Mouse (Mus musculus) neural tube, embryonic 15.5 days (tissue): ENCODE results near the gene Fcho2. TPM values are rescaled to one million over a fixed set of nuclear protein-coding genes. Genes with fewer than 3 reads are reported as not detected.
A peak's percentile ranks its signal among the peaks of the same experiment; 100 is the strongest.

Source experiments
- ATAC-seq: fragments of 200-750 bp; cut with Nextera tagmentation; 2 replicates; pipeline ENCODE4 v1.8.0; 2017; ENCODE audit warnings: mild to moderate bottlenecking, moderate TSS enrichment, moderate library complexity; ENCODE audit not compliant: low FRiP score
- H3K27ac ChIP-seq: fragments of 300-500 bp; sonication (generic); replicated peaks from 2 replicates; pipeline ENCODE4 v1.5.1; 2015; ENCODE audit warnings: mild to moderate bottlenecking, inconsistent platforms
- H3K27me3 ChIP-seq: fragments of 300-500 bp; sonication (generic); replicated peaks from 2 replicates; pipeline ENCODE4 v1.6.1; 2015; ENCODE audit warnings: inconsistent platforms
- H3K36me3 ChIP-seq: fragments of 300-500 bp; sonication (generic); 2 replicates; pipeline ENCODE4 v1.6.1; 2015; ENCODE audit warnings: inconsistent platforms
- H3K4me1 ChIP-seq: fragments of 300-500 bp; sonication (generic); 2 replicates; pipeline ENCODE4 v1.6.1; 2015; ENCODE audit warnings: inconsistent platforms
- H3K4me2 ChIP-seq: fragments of 300-500 bp; sonication (generic); 2 replicates; pipeline ENCODE4 v1.6.1; 2015; ENCODE audit warnings: inconsistent platforms, mild to moderate bottlenecking, moderate library complexity
- H3K4me3 ChIP-seq: fragments of 300-500 bp; sonication (generic); replicated peaks from 2 replicates; pipeline ENCODE4 v1.5.1; 2015; ENCODE audit warnings: mild to moderate bottlenecking, inconsistent platforms
- H3K9ac ChIP-seq: fragments of 300-500 bp; sonication (generic); replicated peaks from 2 replicates; pipeline ENCODE4 v1.6.1; 2015; ENCODE audit warnings: mild to moderate bottlenecking, inconsistent platforms
- H3K9me3 ChIP-seq: fragments of 300-500 bp; sonication (generic); replicated peaks from 2 replicates; pipeline ENCODE4 v1.6.1; 2016; ENCODE audit warnings: inconsistent platforms
- WGBS: fragments of 180-500 bp; shearing (Covaris S2); methylation state at CpG from one replicate; pipeline ENCODE4 v1.1.7; 2015; ENCODE audit warnings: mixed read lengths; 5-methylcytosine and 5-hydroxymethylcytosine counted together
- polyA plus RNA-seq: library from polyadenylated mRNA; unstranded; fragments of >200 nt; fragmentation: Nextera tagmentation; extraction: Ambion mirVana; gene quantifications from 2 replicates; pipeline ENCODE4 v1.2.1, GENCODE M21; 2015

Fcho2 gene
- polyA plus RNA-seq, 1 experiment from 2014 or later, result 22.1 TPM

GRCm38 (mm10) chr13:98802957-98803356 is 12.3 kb downstream of the Fcho2 start:
- no peak for ATAC-seq
- no peaks in the 10 kb centered on the region for H3K4me1 ChIP-seq
- H3K36me3 ChIP-seq, result peaks cover 35% of the 10 kb centered on the region
- 0 out of 2 replicates have a peak, but pooled peaks cover 6% of the 10 kb centered on the region for H3K9me3 ChIP-seq
- no peak overlapping the region for H3K27ac ChIP-seq
- no peak overlapping the region for H3K4me3 ChIP-seq
- H3K27me3 ChIP-seq, result no peaks in the 10 kb centered on the region
- H3K9ac ChIP-seq, result no peak overlapping the region
- 92% methylated on average over 3 of the region's 3 CpGs for WGBS
- no peak overlapping the region for H3K4me2 ChIP-seq

- peaks cover 22% of the 10 kb centered on the region for H3K36me3 ChIP-seq
- 0 out of 2 replicates have a peak, but pooled peaks cover 2% of the 10 kb centered on the region for H3K9me3 ChIP-seq
- 90% methylated on average over 3 of the region's 3 CpGs for WGBS
- H3K27ac ChIP-seq, result no peak overlapping the region
- no peak overlapping the region for H3K9ac ChIP-seq
- H3K4me1 ChIP-seq, result no peaks in the 10 kb centered on the region
- H3K4me2 ChIP-seq, result no peak overlapping the region
- H3K4me3 ChIP-seq, result no peak overlapping the region
- ATAC-seq, result no peak
- H3K27me3 ChIP-seq, result no peaks in the 10 kb centered on the region
These were observed 19.7 kb downstream of the Fcho2 start for GRCm38 (mm10) chr13:98795511-98795910.

GRCm38 (mm10) chr13:98792864-98793263 is 22.4 kb downstream of the Fcho2 start:
- H3K4me2 ChIP-seq, result no peak overlapping the region
- ATAC-seq, result no peak
- H3K27me3 ChIP-seq, result no peaks in the 10 kb centered on the region
- H3K27ac ChIP-seq, result no peak overlapping the region
- H3K9me3 ChIP-seq, result no peaks in the 10 kb centered on the region
- H3K4me1 ChIP-seq, result no peaks in the 10 kb centered on the region
- peaks cover 6% of the 10 kb centered on the region for H3K36me3 ChIP-seq
- H3K9ac ChIP-seq, result no peak overlapping the region
- H3K4me3 ChIP-seq, result no peak overlapping the region
- 93% methylated on average over 1 of the region's 1 CpGs for WGBS

- Histone ChIP-seq H3K36me3 (peaks cover 6% of the 10 kb centered on the region), H3K9ac (no peak overlapping the region), H3K27ac (no peak overlapping the region), H3K4me1 (no peaks in the 10 kb centered on the region), H3K27me3 (no peaks in the 10 kb centered on the region), H3K9me3 (no peaks in the 10 kb centered on the region), H3K4me3 (no peak overlapping the region), H3K4me2 (no peak overlapping the region)
- ATAC-seq, result no peak
- 95% methylated on average over 1 of the region's 1 CpGs for WGBS
These were observed 23.6 kb downstream of the Fcho2 start for GRCm38 (mm10) chr13:98791693-98792092.

GRCm38 (mm10) chr13:98786970-98787685 is 28.1 kb downstream of the Fcho2 start:
- WGBS, result 81% methylated on average over 5 of the region's 5 CpGs
- H3K36me3 ChIP-seq, result peaks cover 7% of the 10 kb centered on the region; the same call in 1 of the 2 replicates
- no peak overlapping the region for H3K27ac ChIP-seq
- no peak for ATAC-seq
- H3K4me3 ChIP-seq, result no peak overlapping the region
- no peaks in the 10 kb centered on the region for H3K4me1 ChIP-seq
- H3K9ac ChIP-seq, result no peak overlapping the region
- H3K9me3 ChIP-seq, result no peaks in the 10 kb centered on the region
- H3K4me2 ChIP-seq, result no peak overlapping the region
- H3K27me3 ChIP-seq, result no peaks in the 10 kb centered on the region

- Histone ChIP-seq H3K36me3 (peaks cover 18% of the 10 kb centered on the region), H3K4me1 (no peaks in the 10 kb centered on the region), H3K4me2 (no peak overlapping the region), H3K9me3 (no peaks in the 10 kb centered on the region), H3K27ac (no peak overlapping the region), H3K27me3 (no peaks in the 10 kb centered on the region), H3K4me3 (no peak overlapping the region), H3K9ac (no peak overlapping the region)
- ATAC-seq, result no peak
- 97% methylated on average over 3 of the region's 3 CpGs for WGBS
These were observed 37.3 kb downstream of the Fcho2 start for GRCm38 (mm10) chr13:98777959-98778358.

- H3K4me3 ChIP-seq, result no peak overlapping the region
- 0 out of 2 replicates have a peak, but pooled peaks cover 3% of the 10 kb centered on the region for H3K4me1 ChIP-seq
- H3K27me3 ChIP-seq, result no peaks in the 10 kb centered on the region
- no peaks in the 10 kb centered on the region for H3K9me3 ChIP-seq
- H3K4me2 ChIP-seq, result no peak overlapping the region
- ATAC-seq, result no peak
- no peak overlapping the region for H3K27ac ChIP-seq
- H3K9ac ChIP-seq, result no peak overlapping the region
- H3K36me3 ChIP-seq, result peaks cover 6% of the 10 kb centered on the region
- 86% methylated on average over 2 of the region's 2 CpGs for WGBS
These were observed 43.8 kb downstream of the Fcho2 start for GRCm38 (mm10) chr13:98771484-98771883.

- H3K9ac ChIP-seq, result no peak overlapping the region
- H3K4me2 ChIP-seq, result no peak overlapping the region
- WGBS, result 35% methylated on average over 4 of the region's 4 CpGs
- no peaks in the 10 kb centered on the region for H3K27me3 ChIP-seq
- no peak overlapping the region for H3K27ac ChIP-seq
- no peak overlapping the region for H3K4me3 ChIP-seq
- H3K9me3 ChIP-seq, result no peaks in the 10 kb centered on the region
- 0 out of 2 replicates have a peak, but pooled peaks cover 3% of the 10 kb centered on the region for H3K4me1 ChIP-seq
- no peaks in the 10 kb centered on the region for H3K36me3 ChIP-seq
- peak; percentile 53; the same call in 1 of the 2 replicates for ATAC-seq
These were observed 46.9 kb downstream of the Fcho2 start for GRCm38 (mm10) chr13:98768329-98768728.

- ATAC-seq, result no peak
- Histone ChIP-seq H3K4me3 (no peak overlapping the region), H3K4me2 (no peak overlapping the region), H3K4me1 (no peaks in the 10 kb centered on the region), H3K9ac (no peak overlapping the region), H3K9me3 (no peaks in the 10 kb centered on the region), H3K27ac (no peak overlapping the region), H3K27me3 (no peaks in the 10 kb centered on the region), H3K36me3 (no peaks in the 10 kb centered on the region)
These were observed 53.5 kb downstream of the Fcho2 start for GRCm38 (mm10) chr13:98761771-98762170.

GRCm38 (mm10) chr13:98755886-98756285 is 59.4 kb downstream of the Fcho2 start:
- no peak overlapping the region for H3K9ac ChIP-seq
- H3K9me3 ChIP-seq, result no peaks in the 10 kb centered on the region
- H3K4me2 ChIP-seq, result no peak overlapping the region
- 86% methylated on average over 1 of the region's 1 CpGs for WGBS
- no peak overlapping the region for H3K27ac ChIP-seq
- H3K4me3 ChIP-seq, result no peak overlapping the region
- ATAC-seq, result no peak
- H3K36me3 ChIP-seq, result no peaks in the 10 kb centered on the region
- H3K27me3 ChIP-seq, result no peaks in the 10 kb centered on the region
- no peaks in the 10 kb centered on the region for H3K4me1 ChIP-seq

GRCm38 (mm10) chr13:98744679-98745078 is 70.6 kb downstream of the Fcho2 start:
- Histone ChIP-seq H3K4me3 (no peak overlapping the region), H3K27ac (no peak overlapping the region), H3K27me3 (no peaks in the 10 kb centered on the region), H3K9ac (no peak overlapping the region), H3K36me3 (peaks cover 35% of the 10 kb centered on the region), H3K4me1 (no peaks in the 10 kb centered on the region), H3K4me2 (no peak overlapping the region), H3K9me3 (no peaks in the 10 kb centered on the region)
- WGBS, result 59% methylated on average over 1 of the region's 1 CpGs
- ATAC-seq, result no peak

- Histone ChIP-seq H3K27me3 (no peaks in the 10 kb centered on the region), H3K9ac (no peak overlapping the region)
These were observed 71.4 kb downstream of the Fcho2 start for GRCm38 (mm10) chr13:98743829-98744228.

More at GRCm38 (mm10) chr13:98743829-98744228, 71.4 kb downstream of the Fcho2 start:
- Histone ChIP-seq H3K27ac (no peak overlapping the region), H3K4me3 (no peak overlapping the region), H3K4me1 (no peaks in the 10 kb centered on the region), H3K36me3 (peaks cover 31% of the 10 kb centered on the region), H3K4me2 (no peak overlapping the region), H3K9me3 (no peaks in the 10 kb centered on the region)
- ATAC-seq, result no peak
